7 mouse cellular contexts compared by ENCODE assay signal in the genomic region with DNA sequence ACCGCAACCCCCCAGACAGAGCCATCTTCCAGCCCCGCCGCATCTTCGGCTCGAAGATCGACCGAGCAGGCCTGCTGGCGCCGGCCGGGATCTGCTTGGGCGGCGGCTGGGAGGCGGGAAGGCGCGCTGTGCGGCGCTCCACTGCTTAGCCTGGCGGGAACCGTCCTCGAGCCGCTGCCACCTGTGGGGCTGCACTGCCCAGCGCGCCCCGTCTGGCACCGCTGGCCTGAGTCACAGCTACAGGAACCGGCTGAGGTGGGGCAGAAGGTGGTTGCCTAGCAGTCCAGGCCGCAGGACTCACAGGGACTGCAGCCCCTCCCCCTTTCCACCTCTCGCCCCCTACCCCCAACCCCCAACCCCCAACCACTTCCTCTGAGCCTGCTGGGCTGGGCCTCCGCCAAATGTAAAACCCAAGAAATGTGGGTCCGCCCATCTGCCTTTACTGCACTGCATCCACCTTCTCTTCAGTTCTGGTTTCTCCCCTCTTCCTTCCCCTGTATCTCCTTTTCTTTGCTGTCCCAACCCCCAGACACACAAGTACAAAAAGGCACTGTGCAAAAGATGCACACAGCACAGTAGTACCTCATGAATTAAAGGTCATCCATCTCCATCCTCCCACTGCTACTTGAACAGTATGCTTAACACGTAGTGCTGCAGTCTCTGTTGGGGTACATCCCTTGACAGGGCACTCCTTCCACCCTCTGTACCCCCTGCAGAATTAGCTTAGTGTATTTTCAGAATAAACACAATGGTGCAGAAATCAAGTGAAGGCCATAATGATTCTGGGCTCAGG. TPM values are rescaled to one million over a fixed set of nuclear protein-coding genes. Genes with fewer than 3 reads are reported as not detected.
DNase-seq lines count a peak whose midpoint lies in the region; ATAC-seq and TF ChIP-seq lines count a peak whose summit lies in the region.

Gene Zdhhc15, minus strand, starts transcription at position 308 of the 793 bp plus-strand sequence.

- H3K9ac ChIP-seq in heart, embryonic 11.5 days (ENCODE audit: low read depth, low read length): peak within 1 kb of the TSS; percentile 70
- H3K9ac ChIP-seq in kidney, embryonic 14.5 days (ENCODE audit: low read depth, low read length): peak within 1 kb of the TSS; percentile 62
- peak within 1 kb of the TSS; percentile 64 for H3K9ac ChIP-seq in limb, embryonic 14.5 days (ENCODE audit: low read depth, low read length, severe bottlenecking)
- H3K9ac ChIP-seq in midbrain, embryonic 15.5 days: peak within 1 kb of the TSS; percentile 53

- peak within 1 kb of the TSS; percentile 15; the same call in 1 of the 2 replicates for H3K27ac ChIP-seq in bone marrow, adult 2 months (ENCODE audit: control insufficient read depth, insufficient read depth, low read depth, low read length, poor library complexity)
- no peak within 1 kb of the TSS; the same call in 1 of the 2 replicates for H3K27ac ChIP-seq in heart, embryonic 11.5 days (ENCODE audit: low read depth, low read length)
- peak within 1 kb of the TSS; percentile 42; the same call in 1 of the 2 replicates for H3K27ac ChIP-seq in kidney, embryonic 14.5 days (ENCODE audit: low read depth, low read length)
- peak within 1 kb of the TSS; percentile 74 for H3K27ac ChIP-seq in limb, embryonic 14.5 days (replicated peaks; ENCODE audit: low read depth, low read length)
- peak within 1 kb of the TSS; percentile 70 for H3K27ac ChIP-seq in midbrain, embryonic 15.5 days

- ATAC-seq in erythroblast, adult 5-6 weeks (replicated peaks; ENCODE audit: low FRiP score, poor library complexity, severe bottlenecking): peak; percentile 97
- peak; percentile 83 for ATAC-seq in heart, embryonic 11.5 days (replicated peaks; ENCODE audit: insufficient number of reproducible peaks, low FRiP score, low TSS enrichment)
- peak; percentile 96 for ATAC-seq in kidney, embryonic 14.5 days (ENCODE audit: low FRiP score, low TSS enrichment)
- ATAC-seq in limb, embryonic 14.5 days (ENCODE audit: low FRiP score, low read depth): peak; percentile 92
- peak; percentile 97 for ATAC-seq in midbrain, embryonic 15.5 days (replicated peaks)

- DNase-seq in limb, embryonic 14.5 days (ENCODE audit: low spot score): peak; percentile 57
- peak; percentile 41 to 70 for DNase-seq in spleen, postnatal 10 days (ENCODE audit: low spot score in 2 of 2)

- 15% methylated on average over 31 of the region's 31 CpGs for WGBS in bone marrow, adult 2 months
- WGBS in heart, embryonic 11.5 days (ENCODE audit: insufficient replicate concordance): 14% methylated on average over 30 of the region's 31 CpGs
- WGBS in kidney, embryonic 14.5 days: 18% methylated on average over 23 of the region's 31 CpGs
- 25% methylated on average over 6 of the region's 31 CpGs for WGBS in limb, embryonic 14.5 days
- whole genome bisulfite sequencing in midbrain, embryonic 15.5 days: 29% methylated on average over 23 of the region's 31 CpGs

- peak within 1 kb of the TSS; percentile 80 for H3K4me3 ChIP-seq in bone marrow, adult 2 months (replicated peaks; ENCODE audit: control insufficient read depth, low read depth, low read length)
- H3K4me3 ChIP-seq in heart, embryonic 11.5 days (ENCODE audit: low read depth, low read length): peak within 1 kb of the TSS; percentile 53
- peak within 1 kb of the TSS; percentile 49 for H3K4me3 ChIP-seq in kidney, embryonic 14.5 days (ENCODE audit: low read length)
- H3K4me3 ChIP-seq in limb, embryonic 14.5 days (replicated peaks; ENCODE audit: low read length): peak within 1 kb of the TSS; percentile 48
- peak within 1 kb of the TSS; percentile 52 for H3K4me3 ChIP-seq in midbrain, embryonic 15.5 days

- TF ChIP-seq POLR2A in bone marrow, adult 2 months (IDR thresholded peaks at IDR 0.05; ENCODE audit: borderline replicate concordance, control insufficient read depth, low read depth, low read length): 0 out of 2 replicates have a peak, but pooled peaks have one; percentile 33
- 0 out of 2 replicates have a peak, but pooled peaks have one; percentile 27 for TF ChIP-seq POLR2A in limb, embryonic 14.5 days (IDR thresholded peaks at IDR 0.05; ENCODE audit: borderline replicate concordance, extremely low read depth, insufficient read depth, insufficient read length)

- no peak for TF ChIP-seq CTCF in bone marrow, adult 2 months (IDR thresholded peaks at IDR 0.05; ENCODE audit: control insufficient read depth, insufficient read depth, low read length)

- no peaks in the 10 kb centered on the region for H3K36me3 ChIP-seq in heart, embryonic 11.5 days (ENCODE audit: control insufficient read depth, insufficient read depth, low read length)
- H3K36me3 ChIP-seq in kidney, embryonic 14.5 days (ENCODE audit: control insufficient read depth, insufficient read depth, low read length): no peaks in the 10 kb centered on the region
- H3K36me3 ChIP-seq in limb, embryonic 14.5 days (ENCODE audit: control insufficient read depth, insufficient read depth, low read length): no peaks in the 10 kb centered on the region
- no peaks in the 10 kb centered on the region for H3K36me3 ChIP-seq in midbrain, embryonic 15.5 days (replicated peaks)

- no peaks in the 10 kb centered on the region for H3K4me1 ChIP-seq in bone marrow, adult 2 months (ENCODE audit: control insufficient read depth, insufficient read depth, low read length)
- no peaks in the 10 kb centered on the region for H3K4me1 ChIP-seq in heart, embryonic 11.5 days (ENCODE audit: control insufficient read depth, insufficient read depth, low read length)
- H3K4me1 ChIP-seq in kidney, embryonic 14.5 days (ENCODE audit: control insufficient read depth, insufficient read depth, low read length): no peaks in the 10 kb centered on the region
- no peaks in the 10 kb centered on the region; the same call in 1 of the 2 replicates for H3K4me1 ChIP-seq in limb, embryonic 14.5 days (ENCODE audit: control insufficient read depth, insufficient read depth, low read length)
- H3K4me1 ChIP-seq in midbrain, embryonic 15.5 days: no peaks in the 10 kb centered on the region

- no peaks in the 10 kb centered on the region for H3K27me3 ChIP-seq in heart, embryonic 11.5 days (ENCODE audit: control insufficient read depth, insufficient read depth, low read length)
- H3K27me3 ChIP-seq in kidney, embryonic 14.5 days (ENCODE audit: control insufficient read depth, insufficient read depth, low read length): 0 out of 2 replicates have a peak, but pooled peaks cover 2% of the 10 kb centered on the region
- H3K27me3 ChIP-seq in limb, embryonic 14.5 days (ENCODE audit: control insufficient read depth, insufficient read depth, low read length): no peaks in the 10 kb centered on the region
- peaks cover 8% of the 10 kb centered on the region; the same call in 1 of the 2 replicates for H3K27me3 ChIP-seq in midbrain, embryonic 15.5 days (replicated peaks)

- H3K4me2 ChIP-seq in heart, embryonic 11.5 days: peak within 1 kb of the TSS; percentile 66
- peak within 1 kb of the TSS; percentile 49 for H3K4me2 ChIP-seq in kidney, embryonic 14.5 days (replicated peaks; ENCODE audit: low read depth, low read length)
- H3K4me2 ChIP-seq in limb, embryonic 14.5 days (replicated peaks; ENCODE audit: low read depth, low read length, severe bottlenecking): peak within 1 kb of the TSS; percentile 48
- H3K4me2 ChIP-seq in midbrain, embryonic 15.5 days: peak within 1 kb of the TSS; percentile 59

- no peaks in the 10 kb centered on the region for H3K9me3 ChIP-seq in heart, embryonic 11.5 days (replicated peaks; ENCODE audit: control insufficient read depth, low read length)
- H3K9me3 ChIP-seq in kidney, embryonic 14.5 days (ENCODE audit: control insufficient read depth, low read length): no peaks in the 10 kb centered on the region
- H3K9me3 ChIP-seq in limb, embryonic 14.5 days (ENCODE audit: control insufficient read depth, low read length): no peaks in the 10 kb centered on the region
- no peaks in the 10 kb centered on the region for H3K9me3 ChIP-seq in midbrain, embryonic 15.5 days

RNA-seq across cellular contexts. Expression of gene Zdhhc15, which starts in this region (rescaled TPM):
- polyA plus RNA-seq in bone marrow, adult 2 months (2011; ENCODE audit: insufficient read depth, insufficient read length, low replicate concordance, missing spikeins): 1.00 and 1.3 TPM in 2 replicates
- total RNA-seq in erythroblast, adult 5-6 weeks (2015; ENCODE audit: low replicate concordance): 1.2 and 1.5 TPM in 2 replicates
- 1.1 and 2.0 TPM in 2 replicates for total RNA-seq in erythroblast, adult 5-6 weeks (2017; ENCODE audit: low replicate concordance)
- polyA plus RNA-seq in heart, embryonic 11.5 days (2014; fragmentation: Nextera tagmentation; extraction: Ambion mirVana): 9.2 and 11.4 TPM in 2 replicates
- polyA plus RNA-seq in kidney, embryonic 14.5 days (2014; fragmentation: Nextera tagmentation; extraction: Ambion mirVana): 8.5 and 15.0 TPM in 2 replicates
- 8.5 and 9.5 TPM in 2 replicates for polyA plus RNA-seq in limb, embryonic 14.5 days (2012; rRNA removed)
- polyA plus RNA-seq in limb, embryonic 14.5 days (2014; fragmentation: Nextera tagmentation; extraction: Ambion mirVana): 14.7 and 16.3 TPM in 2 replicates
- polyA plus RNA-seq in midbrain, embryonic 15.5 days (2015; fragmentation: Nextera tagmentation; extraction: Ambion mirVana): 4.2 and 4.4 TPM in 2 replicates
